Mouse (Mus musculus) cerebellum, adult 8-10 months (tissue): Measurements from ENCODE around the gene Gm13762.
"Not testable (repeated sequence)": the region's sequence is repeated elsewhere in the genome, so short reads cannot be mapped to it uniquely, and the experiment has no call there.

Experiments used
- DNase-seq: peaks from one replicate; pipeline ENCODE4 v3.0.0; 2022

Gm13762 gene

GRCm38 (mm10) chr2:88980181-88980580 is at the start of gene Gm13762:
Gene Gm13762 (minus strand): TSS chr2:88980281.
- no peak for DNase-seq

DNA sequence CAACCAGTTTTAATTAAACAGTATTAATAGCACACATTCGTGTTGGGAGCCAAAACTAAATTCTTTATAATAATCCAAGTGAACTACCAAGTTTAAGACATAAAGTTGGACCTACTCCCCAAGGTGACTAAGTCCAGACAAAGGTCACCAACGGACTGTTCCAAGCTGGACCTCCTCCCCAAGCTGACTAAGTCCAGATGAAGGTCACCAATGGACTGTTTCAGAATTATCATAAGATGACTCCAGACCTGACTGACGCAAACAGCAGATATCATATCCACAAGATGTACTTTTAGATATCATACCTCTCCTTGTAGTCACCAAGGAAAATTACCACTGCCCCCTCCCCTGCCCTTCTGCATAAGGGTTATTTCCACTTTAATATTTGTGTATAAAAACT is 41.4 kb upstream of the Gm13762 start:
- not testable (repeated sequence) for DNase-seq

DNA sequence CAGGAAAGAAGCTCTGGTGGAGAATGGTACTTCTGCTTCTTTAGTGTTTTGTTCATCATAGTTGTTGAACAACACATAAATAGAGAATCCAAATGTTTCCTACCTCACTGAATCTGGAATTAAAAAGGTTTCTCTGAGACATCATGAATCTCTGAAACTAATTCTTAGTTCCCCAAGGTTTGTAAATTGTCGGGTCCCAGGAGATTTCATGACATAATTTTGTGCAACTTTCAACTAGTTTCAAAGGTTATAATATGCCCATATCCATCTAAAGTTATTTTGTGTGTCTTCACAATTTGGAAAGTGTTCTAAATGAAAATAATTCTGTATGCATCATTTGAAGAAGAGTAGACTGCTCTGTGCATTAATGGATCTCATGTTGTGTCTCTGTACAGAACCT is 38.2 kb upstream of the Gm13762 start, which contains the start of gene Olfr1216:
Gene Olfr1216, minus strand, starts transcription at position 101 of the 400 bp plus-strand sequence.
- no peak for DNase-seq

DNA sequence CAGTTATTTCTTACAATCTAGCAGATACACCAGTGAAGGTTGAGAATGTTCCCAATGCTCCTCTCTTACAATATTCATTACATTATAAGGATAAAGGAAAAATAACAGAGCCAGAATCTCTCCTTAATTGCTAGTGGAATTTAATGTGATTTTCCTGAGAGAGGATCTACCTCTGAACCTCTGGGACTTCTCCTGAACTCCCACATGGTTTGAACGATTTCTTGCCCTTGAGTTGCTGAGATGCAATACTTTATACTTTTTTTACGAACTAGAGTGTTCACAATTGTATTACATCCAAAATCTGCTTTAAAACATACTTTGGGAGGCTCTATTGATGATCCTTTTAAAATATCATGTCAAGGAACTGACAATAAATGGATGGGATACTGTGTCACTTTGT is 26.8 kb upstream of the Gm13762 start, which contains the start of gene Olfr1215:
Gene Olfr1215, minus strand, starts transcription at position 101 of the 400 bp plus-strand sequence.
- DNase-seq, result no peak

- no peak for DNase-seq
Measured at GRCm38 (mm10) chr2:88992553-88992952, 12.5 kb upstream of the Gm13762 start, which contains the start of gene Olfr1214. Gene Olfr1214 (minus strand): TSS chr2:88992653.

DNA sequence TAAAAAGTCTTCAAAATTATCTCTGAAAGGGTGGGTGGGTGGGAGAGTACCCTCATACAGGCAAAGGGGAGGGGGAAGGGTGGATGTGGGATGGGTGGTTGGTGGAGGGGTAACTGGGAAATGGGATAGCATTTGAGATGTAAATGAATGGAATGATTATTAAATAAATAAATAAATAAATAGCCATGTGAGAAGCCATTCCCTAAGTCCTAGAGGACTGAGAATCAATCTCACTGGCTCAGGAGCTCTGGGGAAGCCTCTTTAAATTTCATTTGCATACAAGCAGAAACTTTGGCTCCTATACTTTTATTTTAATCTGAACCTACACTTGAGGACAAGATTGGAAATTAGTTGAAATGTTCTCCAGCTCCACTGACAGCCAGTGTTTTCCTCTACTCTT is 26.4 kb downstream of the Gm13762 start, which contains the start of gene Olfr1212:
Gene Olfr1212, plus strand, starts transcription at position 301 of the 400 bp plus-strand sequence.
- no peak for DNase-seq

GRCm38 (mm10) chr2:88938011-88938410 is 42.1 kb downstream of the Gm13762 start, which contains the start of gene Olfr1211:
Gene Olfr1211 (minus strand): TSS chr2:88938111.
- DNase-seq, result no peak
